Mouse (Mus musculus) forebrain, embryonic 13.5 days (tissue): ENCODE measurements at regions not wholly inside any gene's neighbourhood (a gene's known extent, or its start where the extent isn't known, plus 50 kb on each side); places are given as distances from the start of the nearest gene placed in this dataset.

Experiments used
- ATAC-seq: fragments of 200-750 bp; cut with Nextera tagmentation; 2 replicates; pipeline ENCODE4 v1.8.0; 2017
- H3K27ac ChIP-seq: fragments of 300-500 bp; sonication (generic); 2 replicates; pipeline ENCODE4 v1.5.1; 2015; ENCODE audit warnings: inconsistent platforms, mild to moderate bottlenecking, moderate library complexity
- H3K27me3 ChIP-seq: fragments of 300-500 bp; sonication (generic); 2 replicates; pipeline ENCODE4 v1.6.1; 2015; ENCODE audit warnings: mild to moderate bottlenecking, inconsistent platforms
- H3K36me3 ChIP-seq: fragments of 300-500 bp; sonication (generic); 2 replicates; pipeline ENCODE4 v1.6.1; 2015; ENCODE audit warnings: mild to moderate bottlenecking, inconsistent platforms; ENCODE audit not compliant: poor library complexity, severe bottlenecking
- H3K4me1 ChIP-seq: fragments of 300-500 bp; sonication (generic); 2 replicates; pipeline ENCODE4 v1.6.1; 2015; ENCODE audit warnings: inconsistent platforms
- H3K4me2 ChIP-seq: fragments of 300-500 bp; sonication (generic); 2 replicates; pipeline ENCODE4 v1.6.1; 2015; ENCODE audit warnings: inconsistent platforms, mild to moderate bottlenecking, moderate library complexity
- H3K4me3 ChIP-seq: fragments of 300-500 bp; sonication (generic); 2 replicates; pipeline ENCODE4 v1.5.1; 2015; ENCODE audit warnings: mild to moderate bottlenecking, inconsistent platforms
- H3K9ac ChIP-seq: fragments of 300-500 bp; sonication (generic); 2 replicates; pipeline ENCODE4 v1.6.1; 2015; ENCODE audit warnings: mild to moderate bottlenecking, inconsistent platforms
- H3K9me3 ChIP-seq: fragments of 300-500 bp; sonication (generic); replicated peaks from 2 replicates; pipeline ENCODE4 v1.6.1; 2016; ENCODE audit warnings: inconsistent platforms
- WGBS: fragments of 180-500 bp; shearing (Covaris S2); methylation state at CpG from one replicate; pipeline ENCODE4 v1.1.7; 2015; 5-methylcytosine and 5-hydroxymethylcytosine counted together

DNA sequence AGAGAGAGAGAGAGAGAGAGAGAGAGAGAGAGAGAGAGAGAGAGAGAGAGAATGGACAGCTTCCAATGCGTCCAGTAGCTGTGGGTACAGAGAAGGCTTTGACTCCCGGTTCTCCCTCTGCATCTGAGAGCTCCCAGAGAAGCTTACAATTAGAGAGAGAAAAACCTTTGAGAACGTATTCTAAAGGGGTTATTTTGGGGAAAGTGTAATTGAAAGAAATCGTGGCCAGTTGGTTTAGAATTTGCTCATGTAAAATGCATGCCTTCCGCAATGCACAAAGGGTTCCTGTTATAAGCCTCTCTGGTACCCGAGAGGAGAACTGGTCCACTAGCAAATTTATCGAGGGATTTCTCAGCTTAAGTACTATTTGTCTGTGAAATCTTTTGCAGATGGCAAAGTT lies 68.2 kb upstream of the Peli2 start:
- Histone ChIP-seq H3K9me3 (0 out of 2 replicates have a peak, but pooled peaks cover 3% of the 10 kb centered on the region), H3K27ac (peak overlapping the region; percentile 14; the same call in 1 of the 2 replicates), H3K27me3 (no peaks in the 10 kb centered on the region), H3K4me1 (0 out of 2 replicates have a peak, but pooled peaks cover 4% of the 10 kb centered on the region), H3K36me3 (no peaks in the 10 kb centered on the region), H3K4me3 (no peak overlapping the region), H3K9ac (no peak overlapping the region), H3K4me2 (no peak overlapping the region)
- ATAC-seq, result peak; percentile 74; the same call in 1 of the 2 replicates
- WGBS, result 35% methylated on average over 7 of the region's 7 CpGs

DNA sequence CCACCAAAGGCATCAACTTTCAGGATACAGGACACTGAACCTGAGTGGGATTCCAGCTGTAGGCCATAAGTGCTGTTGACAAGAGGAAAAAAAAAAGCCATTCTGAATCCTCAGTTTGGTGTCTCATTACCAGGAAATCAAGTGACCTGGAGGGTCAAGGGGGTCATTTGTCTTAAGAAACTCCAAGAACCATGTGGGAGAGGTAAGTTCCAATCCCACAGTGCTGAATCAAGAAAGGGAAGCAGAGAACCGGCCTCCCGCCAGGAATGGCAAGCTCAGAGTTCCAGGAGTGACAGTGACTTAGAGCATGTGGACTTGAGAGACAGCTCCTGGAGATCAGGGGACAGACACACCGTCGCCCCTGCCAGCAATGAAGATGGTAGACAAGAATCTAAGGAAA lies 67.5 kb upstream of the Peli2 start:
- WGBS, result 80% methylated on average over 4 of the region's 4 CpGs

DNA sequence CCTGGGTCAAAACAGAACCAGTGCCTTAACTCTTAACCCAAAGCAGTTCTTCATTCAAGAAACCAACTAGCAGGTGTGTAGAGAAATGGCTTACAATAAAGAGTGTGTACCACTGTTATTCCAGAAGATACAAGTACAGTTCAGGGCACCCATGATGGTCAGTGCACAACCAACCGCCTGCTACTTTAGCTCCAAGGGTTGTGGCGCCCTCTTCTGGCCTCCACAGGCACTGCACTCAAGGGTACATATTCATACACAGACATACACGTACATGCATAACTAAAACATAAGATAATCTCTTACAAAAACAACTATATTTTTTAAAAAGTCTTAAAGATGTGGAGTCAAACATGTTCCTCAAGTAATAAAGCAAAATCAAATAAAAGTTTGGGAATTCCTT lies 65.9 kb upstream of the Peli2 start:
- no peak for ATAC-seq
- Histone ChIP-seq H3K27me3 (no peaks in the 10 kb centered on the region), H3K9me3 (0 out of 2 replicates have a peak, but pooled peaks cover 3% of the 10 kb centered on the region), H3K9ac (no peak overlapping the region), H3K36me3 (no peaks in the 10 kb centered on the region), H3K4me1 (0 out of 2 replicates have a peak, but pooled peaks cover 4% of the 10 kb centered on the region), H3K4me2 (no peak overlapping the region), H3K27ac (no peak overlapping the region), H3K4me3 (no peak overlapping the region)
- 76% methylated on average over 3 of the region's 3 CpGs for WGBS

More for the DNA sequence above, 67.5 kb upstream of the Peli2 start:
- Histone ChIP-seq H3K4me3 (no peak overlapping the region), H3K9me3 (0 out of 2 replicates have a peak, but pooled peaks cover 3% of the 10 kb centered on the region), H3K27me3 (no peaks in the 10 kb centered on the region), H3K4me1 (0 out of 2 replicates have a peak, but pooled peaks cover 4% of the 10 kb centered on the region), H3K9ac (no peak overlapping the region), H3K4me2 (no peak overlapping the region), H3K27ac (no peak overlapping the region), H3K36me3 (no peaks in the 10 kb centered on the region)
- ATAC-seq, result no peak

DNA sequence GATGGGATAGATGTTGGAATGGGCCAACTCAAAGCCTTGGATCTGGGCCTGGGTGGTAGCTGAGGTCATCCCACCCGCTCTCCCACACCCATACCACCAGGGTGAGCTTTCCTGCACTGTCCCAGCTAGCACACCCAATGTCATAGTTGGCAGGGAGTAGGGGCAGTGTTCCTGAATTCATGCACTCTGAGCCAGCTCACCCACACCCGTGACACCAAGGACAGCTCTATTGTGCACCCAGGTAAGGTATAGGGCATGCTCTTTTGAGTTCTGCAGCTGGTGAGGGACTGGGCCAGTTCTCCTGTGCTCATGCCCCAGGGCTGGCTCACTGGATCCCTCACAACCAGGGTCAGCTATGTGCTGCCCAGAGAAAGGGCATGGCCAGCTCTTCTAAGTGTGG lies 64.8 kb upstream of the Peli2 start:
- 0 out of 2 replicates have a peak, but pooled peaks cover 4% of the 10 kb centered on the region for H3K4me1 ChIP-seq
- no peaks in the 10 kb centered on the region for H3K36me3 ChIP-seq
- H3K9me3 ChIP-seq, result 0 out of 2 replicates have a peak, but pooled peaks cover 3% of the 10 kb centered on the region
- H3K27ac ChIP-seq, result no peak overlapping the region
- no peak for ATAC-seq
- H3K9ac ChIP-seq, result no peak overlapping the region
- WGBS, result 83% methylated on average over 2 of the region's 2 CpGs
- H3K4me2 ChIP-seq, result no peak overlapping the region
- no peaks in the 10 kb centered on the region for H3K27me3 ChIP-seq
- no peak overlapping the region for H3K4me3 ChIP-seq

DNA sequence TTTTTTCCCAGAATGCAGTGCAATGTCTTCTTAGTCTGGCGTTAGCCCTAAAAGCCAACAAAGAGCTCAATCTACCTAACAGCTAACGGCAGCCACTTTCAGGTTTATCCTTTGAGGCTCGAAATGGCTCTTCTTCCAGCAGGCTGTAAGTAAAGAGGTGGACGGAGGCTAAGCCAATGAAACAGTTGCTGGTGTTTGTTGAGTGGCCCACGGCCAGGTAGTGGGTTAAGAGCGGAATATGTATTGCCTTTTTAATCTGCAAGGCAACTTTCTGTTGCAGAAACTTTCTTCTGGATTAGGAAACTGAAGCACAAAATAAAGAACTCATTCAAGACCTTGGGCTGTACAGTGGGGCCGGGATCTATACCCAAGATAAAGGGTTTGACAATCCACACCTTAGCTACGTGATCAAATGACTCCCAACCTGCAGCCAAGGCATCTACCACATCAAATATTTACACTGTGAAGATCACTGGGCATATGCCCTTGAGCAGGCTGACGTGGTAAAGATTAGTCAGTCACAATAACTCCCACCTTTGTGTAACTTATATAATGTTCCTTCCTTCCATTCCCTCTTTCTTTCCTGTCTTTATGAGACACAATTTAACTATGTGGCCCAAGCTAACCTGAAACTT lies 62.3 kb upstream of the Peli2 start:
- ATAC-seq, result no peak

DNA sequence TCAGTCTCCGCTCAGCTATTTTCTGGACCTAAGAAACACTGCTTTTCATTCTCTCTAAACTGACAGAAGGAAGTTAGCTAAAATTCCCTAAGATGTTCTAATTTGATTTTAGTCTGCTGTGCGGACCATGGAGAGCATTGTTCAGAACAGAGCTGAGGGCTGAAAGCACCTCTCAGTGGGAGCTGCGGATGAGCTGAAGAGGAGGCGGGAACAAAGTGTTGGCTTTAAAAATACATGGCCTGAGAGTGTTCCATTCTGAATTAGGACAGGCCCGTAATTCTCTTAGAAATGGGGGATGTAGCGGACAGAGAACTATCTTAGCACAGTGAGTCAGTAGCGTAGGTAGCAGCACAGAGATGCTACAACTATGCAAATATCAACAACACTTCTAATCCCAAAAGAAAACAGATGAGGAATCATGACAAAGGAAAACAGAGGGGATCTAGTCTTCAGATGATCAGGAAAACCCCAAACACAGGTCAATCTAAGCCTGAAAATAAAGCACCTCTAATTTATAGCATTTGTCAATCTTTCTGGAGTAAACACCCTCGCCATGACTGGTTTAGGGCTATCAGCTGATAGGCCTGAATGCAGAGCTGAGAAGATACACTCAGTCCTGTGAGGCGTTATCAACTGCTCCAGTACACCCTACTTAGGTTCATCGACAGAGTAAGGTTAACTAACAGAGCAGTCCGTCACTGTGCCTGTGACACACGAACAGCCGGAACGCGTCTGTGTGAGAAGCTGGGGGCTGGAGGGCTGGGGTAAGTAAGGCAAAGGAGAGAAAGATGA lies 60.8 kb upstream of the Peli2 start:
- 60% methylated on average over 15 of the region's 15 CpGs for WGBS
- ATAC-seq, result no peak

More for the DNA sequence above, 62.3 kb upstream of the Peli2 start:
- H3K9me3 ChIP-seq, result 0 out of 2 replicates have a peak, but pooled peaks cover 3% of the 10 kb centered on the region
- H3K27me3 ChIP-seq, result no peaks in the 10 kb centered on the region
- WGBS, result 92% methylated on average over 9 of the region's 9 CpGs
- no peak overlapping the region for H3K27ac ChIP-seq
- H3K9ac ChIP-seq, result no peak overlapping the region
- H3K4me1 ChIP-seq, result no peaks in the 10 kb centered on the region
- H3K4me2 ChIP-seq, result no peak overlapping the region
- H3K4me3 ChIP-seq, result no peak overlapping the region
- H3K36me3 ChIP-seq, result no peaks in the 10 kb centered on the region

DNA sequence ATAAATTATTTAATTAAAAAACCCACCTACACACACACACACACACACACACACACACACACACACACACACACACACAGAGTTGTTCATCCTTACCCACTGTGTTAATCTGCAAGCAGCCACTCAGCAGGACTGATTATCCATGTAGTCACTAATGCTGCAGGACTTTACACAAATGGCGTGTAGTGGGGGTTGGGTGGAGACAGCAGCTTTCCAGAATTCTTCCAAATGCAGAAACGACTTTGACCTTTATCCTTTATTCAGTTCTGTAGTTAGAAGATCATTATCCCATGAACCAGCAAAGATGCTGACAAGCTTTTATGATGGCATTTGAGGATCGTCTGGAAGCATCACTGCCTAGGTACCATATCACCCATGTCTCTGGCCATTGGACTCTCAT lies 52.0 kb upstream of the Peli2 start:
- H3K27ac ChIP-seq, result no peak overlapping the region
- peaks cover 5% of the 10 kb centered on the region for H3K4me1 ChIP-seq
- no peak for ATAC-seq
- no peak overlapping the region for H3K4me2 ChIP-seq
- WGBS, result 81% methylated on average over 3 of the region's 3 CpGs
- no peak overlapping the region for H3K9ac ChIP-seq
- H3K36me3 ChIP-seq, result no peaks in the 10 kb centered on the region
- no peak overlapping the region for H3K4me3 ChIP-seq
- H3K9me3 ChIP-seq, result no peaks in the 10 kb centered on the region
- H3K27me3 ChIP-seq, result no peaks in the 10 kb centered on the region

More for the DNA sequence above, 60.8 kb upstream of the Peli2 start:
- H3K4me3 ChIP-seq, result no peak overlapping the region
- no peaks in the 10 kb centered on the region for H3K36me3 ChIP-seq
- H3K27ac ChIP-seq, result no peak overlapping the region
- no peak overlapping the region for H3K9ac ChIP-seq
- no peak overlapping the region for H3K4me2 ChIP-seq
- no peaks in the 10 kb centered on the region for H3K27me3 ChIP-seq
- no peaks in the 10 kb centered on the region for H3K9me3 ChIP-seq
- no peaks in the 10 kb centered on the region for H3K4me1 ChIP-seq
